Mouse (Mus musculus) ES-Bruce4 (cell line): ENCODE data around the gene Lpin2. TPM values are rescaled to one million over a fixed set of nuclear protein-coding genes. Genes with fewer than 3 reads are reported as not detected.

ENCODE experiments used
- H3K27ac ChIP-seq: 2 replicates; pipeline ENCODE4 v1.5.1; 2012; ENCODE audit warnings: low read length, inconsistent platforms; ENCODE audit not compliant: insufficient read depth
- H3K27me3 ChIP-seq: 2 replicates; pipeline ENCODE4 v1.6.1; 2012; ENCODE audit warnings: mild to moderate bottlenecking, low read length, inconsistent platforms; ENCODE audit not compliant: control insufficient read depth, poor library complexity, insufficient read depth, severe bottlenecking
- H3K36me3 ChIP-seq: 2 replicates; pipeline ENCODE4 v1.6.1; 2012; ENCODE audit warnings: inconsistent platforms, mild to moderate bottlenecking, low read length, moderate library complexity; ENCODE audit not compliant: control insufficient read depth, poor library complexity, insufficient read depth, severe bottlenecking
- H3K4me1 ChIP-seq: one replicate; pipeline ENCODE4 v1.8.1; 2011; ENCODE audit warnings: low read length; ENCODE audit not compliant: control insufficient read depth, insufficient read depth
- H3K4me3 ChIP-seq: 2 replicates; pipeline ENCODE4 v1.5.1; 2011; ENCODE audit warnings: low read depth, mild to moderate bottlenecking, low read length
- H3K9ac ChIP-seq: 2 replicates; pipeline ENCODE4 v1.6.1; 2012; ENCODE audit warnings: low read depth, mild to moderate bottlenecking, inconsistent platforms; ENCODE audit not compliant: poor library complexity, severe bottlenecking
- H3K9me3 ChIP-seq: replicated peaks from 2 replicates; pipeline ENCODE4 v1.6.1; 2012; ENCODE audit warnings: mild to moderate bottlenecking, low read length, inconsistent platforms; ENCODE audit not compliant: control insufficient read depth, poor library complexity, insufficient read depth, severe bottlenecking
- CTCF ChIP-seq: IDR thresholded peaks from one replicate; pipeline ENCODE4 v1.8.1; 2011; ENCODE audit warnings: low read depth, low read length
- EP300 ChIP-seq: IDR thresholded peaks from 2 replicates; pipeline ENCODE4 v1.6.1; 2011; ENCODE audit warnings: low read depth, low read length; ENCODE audit not compliant: insufficient read depth
- POLR2A ChIP-seq: IDR thresholded peaks from one replicate; pipeline ENCODE4 v1.8.1; 2011; ENCODE audit warnings: low read length; ENCODE audit not compliant: insufficient read depth
- polyA plus RNA-seq: library from polyadenylated mRNA; stranded (reverse); fragments of >200 nt; gene quantifications from 2 replicates; pipeline ENCODE4 v1.2.4, GENCODE M21; 2011; ENCODE audit warnings: low read depth; ENCODE audit not compliant: missing spikeins, insufficient read depth, insufficient read length

The Lpin2 gene
- polyA plus RNA-seq, 1 experiment: 19.2 TPM

DNA sequence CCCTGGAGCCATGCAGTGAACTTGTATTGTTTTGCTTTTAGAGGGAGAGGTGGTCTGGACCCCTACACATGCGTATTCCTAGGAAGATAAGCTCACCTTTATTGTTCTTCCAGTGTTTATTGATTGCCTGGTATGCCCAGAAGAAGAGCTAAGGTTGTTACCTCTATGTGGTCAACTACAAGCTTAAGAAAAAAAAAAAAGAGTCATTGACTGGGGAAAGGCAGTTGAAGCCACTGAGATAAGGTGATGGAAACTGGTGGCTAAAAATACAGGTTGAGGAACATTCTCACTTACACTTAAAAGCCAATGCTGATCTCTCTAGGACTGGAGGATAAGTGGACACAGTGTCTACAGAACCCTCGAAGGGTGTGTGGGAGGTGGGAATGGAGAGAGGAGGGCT lies 4.4 kb upstream of the Lpin2 start:
- Histone ChIP-seq H3K27ac (no peak overlapping the region), H3K9me3 (no peaks in the 10 kb centered on the region; the same call in 1 of the 2 replicates), H3K4me1 (no peaks in the 10 kb centered on the region), H3K9ac (no peak overlapping the region), H3K27me3 (no peaks in the 10 kb centered on the region; the same call in 1 of the 2 replicates), H3K36me3 (no peaks in the 10 kb centered on the region), H3K4me3 (no peak overlapping the region)
- TF ChIP-seq EP300 (no peak), POLR2A (no peak), CTCF (no peak)

- H3K27ac ChIP-seq: no peak overlapping the region
- H3K4me1 ChIP-seq: no peaks in the 10 kb centered on the region
Observed at GRCm38 (mm10) chr17:71178530-71179181, 3.7 kb upstream of the Lpin2 start.

DNA sequence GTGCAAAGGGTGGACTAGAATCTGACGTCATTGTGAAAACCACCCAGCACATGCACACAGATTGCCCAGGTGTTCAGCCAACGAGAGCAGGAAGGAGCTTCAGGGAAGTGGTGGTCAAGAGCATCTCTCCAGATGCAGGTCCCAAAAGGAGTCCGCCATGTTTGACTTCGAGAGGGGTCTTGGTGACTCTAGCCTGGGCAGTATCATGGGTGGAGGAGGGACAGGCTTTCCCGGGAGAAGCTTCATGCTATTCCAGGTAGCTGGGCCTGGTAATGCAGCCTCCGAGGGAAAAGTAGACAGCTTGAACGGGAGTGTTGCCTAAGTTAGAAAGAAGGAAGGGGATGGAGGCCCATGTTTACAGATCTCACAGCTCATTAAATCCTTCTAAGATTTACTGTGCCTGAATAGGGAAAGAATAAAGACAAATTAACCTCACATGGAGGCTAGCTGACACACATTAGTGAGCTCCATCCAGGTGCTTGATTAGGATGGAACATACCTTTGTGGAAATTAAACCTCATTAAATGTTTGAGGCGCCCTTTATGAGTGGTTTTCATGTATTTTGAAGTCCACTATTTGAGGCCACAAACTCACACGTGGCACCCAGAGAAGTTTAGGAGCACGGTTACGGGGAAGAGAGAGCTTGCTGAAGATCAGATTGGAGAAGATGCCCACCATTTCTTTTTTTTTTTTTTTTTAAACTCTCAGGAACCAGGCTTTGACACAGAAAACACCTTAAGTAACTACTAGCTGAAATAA lies 2.6 kb upstream of the Lpin2 start:
- no peaks in the 10 kb centered on the region for H3K9me3 ChIP-seq
- no peaks in the 10 kb centered on the region; the same call in 1 of the 2 replicates for H3K27me3 ChIP-seq
- H3K4me1 ChIP-seq: no peaks in the 10 kb centered on the region
- H3K36me3 ChIP-seq: no peaks in the 10 kb centered on the region
- H3K9ac ChIP-seq: no peak overlapping the region
- H3K4me3 ChIP-seq: no peak overlapping the region
- H3K27ac ChIP-seq: no peak overlapping the region
- TF ChIP-seq CTCF (no peak), POLR2A (no peak), EP300 (no peak)

More at GRCm38 (mm10) chr17:71178530-71179181, 3.7 kb upstream of the Lpin2 start:
- no peak for TF ChIP-seq CTCF
- TF ChIP-seq EP300: no peak
- TF ChIP-seq POLR2A: no peak
- Histone ChIP-seq H3K9me3 (no peaks in the 10 kb centered on the region), H3K36me3 (no peaks in the 10 kb centered on the region), H3K4me3 (no peak overlapping the region), H3K27me3 (no peaks in the 10 kb centered on the region; the same call in 1 of the 2 replicates), H3K9ac (no peak overlapping the region)

GRCm38 (mm10) chr17:71180601-71181000 lies 1.8 kb upstream of the Lpin2 start:
- Histone ChIP-seq H3K36me3 (no peaks in the 10 kb centered on the region), H3K27ac (no peak overlapping the region), H3K4me1 (no peaks in the 10 kb centered on the region), H3K27me3 (no peaks in the 10 kb centered on the region; the same call in 1 of the 2 replicates), H3K4me3 (no peak overlapping the region), H3K9ac (no peak overlapping the region), H3K9me3 (no peaks in the 10 kb centered on the region)
- no peak for TF ChIP-seq EP300
- TF ChIP-seq POLR2A: no peak
- no peak for TF ChIP-seq CTCF

DNA sequence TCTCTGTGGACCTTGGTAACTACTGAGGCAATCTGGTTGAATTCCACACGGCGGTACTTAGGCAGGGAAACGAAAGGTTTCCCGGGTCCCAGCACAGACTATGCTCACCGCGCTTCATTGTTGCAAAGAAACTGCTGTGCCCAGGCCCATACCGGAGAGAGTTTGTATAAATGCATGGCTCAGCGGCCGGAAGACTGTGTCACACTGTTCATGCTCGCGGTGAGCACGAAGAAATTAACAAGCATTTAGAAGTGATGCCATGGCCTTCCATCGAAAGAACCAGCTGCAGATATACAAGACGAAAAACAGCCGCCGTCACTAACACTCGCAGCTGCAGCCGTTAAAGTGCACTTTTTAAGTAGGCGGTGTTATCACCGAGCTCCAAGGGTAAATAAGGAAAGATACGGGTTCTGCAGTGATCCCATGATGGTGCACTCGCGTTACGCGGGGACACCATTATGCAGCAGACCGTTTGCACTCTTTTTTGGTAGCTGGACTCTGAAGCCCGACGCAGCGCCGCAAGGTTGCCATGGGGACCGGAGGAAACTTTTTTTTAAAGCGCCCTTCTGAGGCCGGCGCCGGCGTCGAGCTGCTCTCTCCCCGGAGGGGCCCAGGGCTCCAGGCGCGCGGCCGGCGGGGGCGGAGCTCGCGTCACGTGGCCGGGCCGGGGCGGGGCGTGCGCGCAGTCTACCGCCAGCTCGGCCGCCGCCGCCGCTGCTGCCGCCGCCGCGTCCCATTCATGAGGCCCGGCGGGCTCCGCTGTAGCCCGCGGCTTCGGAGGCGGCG lies 704 bp downstream of the Lpin2 start:
- TF ChIP-seq EP300 (no peak), CTCF (no peak), POLR2A (no peak)
- no peaks in the 10 kb centered on the region; the same call in 1 of the 2 replicates for H3K27me3 ChIP-seq
- no peaks in the 10 kb centered on the region for H3K36me3 ChIP-seq
- no peaks in the 10 kb centered on the region for H3K9me3 ChIP-seq
- peak overlapping the region; percentile 95 for H3K9ac ChIP-seq
- no peaks in the 10 kb centered on the region for H3K4me1 ChIP-seq
- H3K27ac ChIP-seq: no peak overlapping the region
- H3K4me3 ChIP-seq: peak overlapping the region; percentile 77

DNA sequence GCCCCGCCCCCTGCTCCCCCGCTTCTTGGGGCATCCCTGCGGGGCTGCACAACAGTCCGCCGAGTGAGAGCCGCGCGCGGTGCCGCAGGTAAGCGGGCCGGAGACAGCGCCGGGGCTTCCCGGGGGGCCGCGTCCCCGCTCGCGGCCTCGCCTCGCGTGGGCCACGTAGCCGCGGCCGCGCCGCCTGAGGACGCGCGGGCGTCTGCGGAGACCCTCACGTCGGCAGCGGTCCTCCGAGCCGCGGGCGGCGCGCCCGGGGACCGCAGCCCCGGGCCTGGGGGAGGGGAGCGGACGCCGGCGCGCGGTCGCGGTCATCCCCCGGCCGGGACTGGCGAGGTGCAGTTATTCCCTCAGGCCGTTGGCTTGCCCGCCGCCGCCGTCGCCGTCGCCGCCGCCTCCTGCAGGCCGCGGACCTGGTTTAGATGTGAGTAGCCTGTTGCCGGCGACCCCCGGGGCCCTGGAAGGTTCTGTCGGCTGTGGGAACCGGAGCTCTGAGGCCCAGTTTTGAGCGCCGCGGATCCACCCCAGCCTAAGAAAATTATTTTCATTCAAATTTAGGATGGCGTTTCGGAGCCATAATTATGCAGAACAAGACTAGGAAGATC lies 1.4 kb downstream of the Lpin2 start:
- H3K27me3 ChIP-seq: no peaks in the 10 kb centered on the region; the same call in 1 of the 2 replicates
- H3K27ac ChIP-seq: no peak overlapping the region
- TF ChIP-seq POLR2A (no peak), EP300 (no peak), CTCF (no peak)
- no peaks in the 10 kb centered on the region for H3K4me1 ChIP-seq
- no peaks in the 10 kb centered on the region for H3K9me3 ChIP-seq
- peak overlapping the region; percentile 63 for H3K4me3 ChIP-seq
- H3K36me3 ChIP-seq: no peaks in the 10 kb centered on the region
- peak overlapping the region; percentile 95 for H3K9ac ChIP-seq
